Mouse (Mus musculus) midbrain, embryonic 16.5 days (tissue): ENCODE measurements around the gene Btbd35f6. TPM values are rescaled to one million over a fixed set of nuclear protein-coding genes. Genes with fewer than 3 reads are reported as not detected.
"Not testable (repeated sequence)": the region's sequence is repeated elsewhere in the genome, so short reads cannot be mapped to it uniquely, and the experiment has no call there.

Source experiments
- ATAC-seq: fragments of 200-750 bp; cut with Nextera tagmentation; 2 replicates; pipeline ENCODE4 v1.8.0; 2017; ENCODE audit warnings: moderate TSS enrichment
- H3K27ac ChIP-seq: fragments of 300-500 bp; sonication (generic); 2 replicates; pipeline ENCODE4 v1.5.1; 2014; ENCODE audit warnings: mild to moderate bottlenecking, low read length, mixed read lengths
- H3K27me3 ChIP-seq: fragments of 300-500 bp; sonication (generic); 2 replicates; pipeline ENCODE4 v1.6.1; 2014; ENCODE audit warnings: low read depth, low read length, mixed read lengths; ENCODE audit not compliant: control insufficient read depth, insufficient read depth
- H3K36me3 ChIP-seq: fragments of 300-500 bp; sonication (generic); 2 replicates; pipeline ENCODE4 v1.6.1; 2014; ENCODE audit warnings: mild to moderate bottlenecking, low read length, moderate library complexity, mixed read lengths; ENCODE audit not compliant: control insufficient read depth, insufficient read depth
- H3K4me1 ChIP-seq: fragments of 300-500 bp; sonication (generic); 2 replicates; pipeline ENCODE4 v1.6.1; 2014; ENCODE audit warnings: mild to moderate bottlenecking, low read length, mixed read lengths; ENCODE audit not compliant: control insufficient read depth, insufficient read depth
- H3K4me2 ChIP-seq: fragments of 300-500 bp; sonication (generic); 2 replicates; pipeline ENCODE4 v1.6.1; 2014; ENCODE audit warnings: mild to moderate bottlenecking, low read length, mixed read lengths
- H3K4me3 ChIP-seq: fragments of 300-500 bp; sonication (generic); 2 replicates; pipeline ENCODE4 v1.5.1; 2014; ENCODE audit warnings: low read depth, mild to moderate bottlenecking, low read length, moderate library complexity, mixed read lengths
- H3K9ac ChIP-seq: fragments of 300-500 bp; sonication (generic); 2 replicates; pipeline ENCODE4 v1.6.1; 2014; ENCODE audit warnings: low read depth, low read length, mixed read lengths
- H3K9me3 ChIP-seq: fragments of 300-500 bp; sonication (generic); replicated peaks from 2 replicates; pipeline ENCODE4 v1.6.1; 2014; ENCODE audit warnings: mild to moderate bottlenecking, low read length, mixed read lengths; ENCODE audit not compliant: control insufficient read depth, poor library complexity, severe bottlenecking
- WGBS: fragments of 180-500 bp; shearing (Covaris S2); extraction: QIAGEN DNeasy Blood & Tissue Kit; methylation state at CpG from one replicate; pipeline ENCODE4 v1.1.7; 2014; 5-methylcytosine and 5-hydroxymethylcytosine counted together
- polyA plus RNA-seq: library from polyadenylated mRNA; unstranded; fragments of >200 nt; fragmentation: Nextera tagmentation; extraction: Ambion mirVana; gene quantifications from 2 replicates; pipeline ENCODE4 v1.2.1, GENCODE M21; 2015

Btbd35f6 gene
- not detected in 2 replicates for polyA plus RNA-seq

- not testable (repeated sequence) for H3K9me3 ChIP-seq, ATAC-seq, H3K4me3 ChIP-seq, H3K9ac ChIP-seq, H3K4me1 ChIP-seq, H3K4me2 ChIP-seq, H3K36me3 ChIP-seq, H3K27me3 ChIP-seq, H3K27ac ChIP-seq
- no CpG with 5 or more reads among the region's 4 CpGs for WGBS
These were observed at the start of gene Btbd35f6 for GRCm38 (mm10) chrX:33956440-33956839. Btbd35f6 (minus strand) TSS chrX:33956540.

GRCm38 (mm10) chrX:33986716-33987115, 30.4 kb upstream of the Btbd35f6 start, which contains the start of gene Gm21870:
Gm21870 (minus strand) TSS chrX:33986816.
- H3K9me3 ChIP-seq, ATAC-seq, H3K27ac ChIP-seq, H3K36me3 ChIP-seq, H3K4me3 ChIP-seq, H3K9ac ChIP-seq, H3K27me3 ChIP-seq, H3K4me1 ChIP-seq, H3K4me2 ChIP-seq: not testable (repeated sequence)

DNA sequence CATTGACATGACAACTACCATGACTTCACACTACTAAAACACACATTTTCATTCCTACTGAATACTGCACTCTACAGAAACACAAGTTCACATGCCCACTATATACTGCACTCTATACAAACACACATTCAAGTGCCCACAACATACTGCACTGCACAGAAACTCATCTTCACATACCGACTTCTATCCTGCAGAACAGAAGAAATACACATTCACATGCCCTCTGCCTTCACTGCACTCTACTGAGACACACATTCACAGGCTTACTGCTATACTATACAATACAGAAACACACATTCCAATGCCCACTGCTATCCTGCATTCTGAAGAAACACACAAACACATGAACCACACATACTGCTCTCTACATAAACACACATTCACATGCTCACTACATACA, 26.1 kb downstream of the Btbd35f6 start:
- not testable (repeated sequence) for H3K36me3 ChIP-seq, H3K27me3 ChIP-seq, H3K9me3 ChIP-seq, H3K9ac ChIP-seq, H3K4me3 ChIP-seq, H3K27ac ChIP-seq, H3K4me2 ChIP-seq, ATAC-seq, H3K4me1 ChIP-seq
- no CpG with 5 or more reads among the region's 1 CpGs for WGBS

GRCm38 (mm10) chrX:33928225-33928624, 28.1 kb downstream of the Btbd35f6 start:
- H3K4me1 ChIP-seq, ATAC-seq, H3K27me3 ChIP-seq, H3K27ac ChIP-seq, H3K9me3 ChIP-seq, H3K36me3 ChIP-seq, H3K4me2 ChIP-seq, H3K4me3 ChIP-seq, H3K9ac ChIP-seq: not testable (repeated sequence)
- WGBS: 80% methylated on average over 4 of the region's 4 CpGs

GRCm38 (mm10) chrX:33926344-33926743, 30.0 kb downstream of the Btbd35f6 start:
- whole genome bisulfite sequencing: no CpG with 5 or more reads among the region's 1 CpGs
- H3K9me3 ChIP-seq, ATAC-seq, H3K36me3 ChIP-seq, H3K4me3 ChIP-seq, H3K27me3 ChIP-seq, H3K4me2 ChIP-seq, H3K9ac ChIP-seq, H3K27ac ChIP-seq, H3K4me1 ChIP-seq: not testable (repeated sequence)

DNA sequence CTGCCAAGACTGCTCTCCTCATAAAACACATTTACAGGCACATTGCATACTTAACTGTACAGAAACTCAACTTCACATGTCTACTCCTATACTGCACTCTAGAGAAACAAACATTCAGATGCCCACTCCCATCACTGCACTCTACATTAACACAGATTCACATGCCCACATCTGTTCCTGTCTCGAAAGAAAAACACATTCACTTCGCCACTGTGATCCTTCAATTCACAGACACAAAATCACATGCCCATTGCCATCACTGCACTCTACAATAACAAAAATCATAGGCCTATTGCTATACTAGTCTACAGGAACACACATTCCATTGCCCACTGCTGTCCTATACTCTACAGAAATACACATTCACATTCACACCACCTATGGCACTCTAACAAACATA, 30.9 kb downstream of the Btbd35f6 start:
- 76% methylated on average over 2 of the region's 2 CpGs for WGBS
- not testable (repeated sequence) for H3K27ac ChIP-seq, H3K4me3 ChIP-seq, H3K9me3 ChIP-seq, H3K4me1 ChIP-seq, H3K4me2 ChIP-seq, ATAC-seq, H3K36me3 ChIP-seq, H3K9ac ChIP-seq, H3K27me3 ChIP-seq

Other genes with a start within 250 kb of the Btbd35f6 start
- gene Gm21870, start 30.3 kb upstream of the Btbd35f6 start, polyA plus RNA-seq: not detected in 2 replicates
- not detected in 2 replicates for gene Btbd35f9, start 205.0 kb upstream of the Btbd35f6 start, polyA plus RNA-seq